Mouse (Mus musculus): ENCODE measurements at regions not wholly inside any gene's neighbourhood (a gene's known extent, or its start where the extent isn't known, plus 50 kb on each side); places are given as distances from the start of the nearest gene placed in this dataset.

DNA sequence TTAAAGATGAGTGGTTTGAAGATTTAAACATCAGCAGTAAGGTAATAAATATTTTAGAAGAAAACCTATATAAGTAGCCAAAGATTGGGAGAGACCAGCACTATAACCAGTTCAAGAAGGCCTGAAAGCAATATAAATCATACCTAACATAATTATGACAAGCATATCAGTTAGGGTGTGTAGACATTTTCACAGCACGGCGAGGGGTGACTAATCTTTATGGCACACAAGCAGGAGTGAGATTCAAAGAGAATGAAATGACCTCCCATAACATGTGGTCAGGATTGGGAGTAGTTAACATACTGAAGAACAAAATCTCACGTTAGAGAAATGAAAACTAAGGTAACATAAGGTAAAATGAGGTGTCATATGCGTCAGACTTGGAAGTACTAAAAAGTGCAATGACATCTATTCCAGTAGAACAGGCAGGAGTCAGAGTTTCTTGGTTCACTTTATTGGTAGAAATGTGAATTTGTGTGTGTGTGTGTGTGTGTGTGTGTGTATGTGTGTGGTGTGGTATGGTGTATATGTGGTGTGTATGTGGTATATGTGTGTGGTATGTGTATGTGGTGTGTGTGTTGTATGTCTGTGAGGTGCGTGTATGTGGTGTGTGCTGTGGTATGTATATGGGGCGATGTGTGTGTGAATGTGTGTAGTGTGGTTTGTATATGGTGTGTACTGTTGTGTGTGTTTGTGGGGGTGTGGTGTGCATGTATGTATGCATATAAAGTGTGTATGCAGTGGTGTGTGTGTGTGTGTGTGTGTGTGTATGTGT, 262.0 kb upstream of the Slc30a5 start:
- TF ChIP-seq GATA1 (IDR thresholded peaks at IDR 0.05; ENCODE audit: low read length), result no peak
- no peak for TF ChIP-seq TAL1 (IDR thresholded peaks at IDR 0.05; ENCODE audit: low read length)
